Comparison of ENCODE assay signal across 10 mouse cellular contexts in genomic region chr9:58133893-58134884, GRCm38 (mm10). TPM values are rescaled to one million over a fixed set of nuclear protein-coding genes. Genes with fewer than 3 reads are reported as not detected.
DNase-seq lines count a peak whose midpoint lies in the region; ATAC-seq lines count a peak whose summit lies in the region.
"Had no signal": no experiment of that assay in that cellular context is flagged by ENCODE, and none has a peak within 500 bp of the region (broad histone marks: within the 10 kb centered on the region; RNA-seq: fewer than 3 reads in every experiment).

No protein-coding gene starts in this region.

- no peaks in the 10 kb centered on the region for H3K36me3 ChIP-seq in hindbrain, embryonic 10.5 days
- no peaks in the 10 kb centered on the region for H3K36me3 ChIP-seq in hindbrain, embryonic 14.5 days (replicated peaks; ENCODE audit: control insufficient read depth, insufficient read depth)
- no peaks in the 10 kb centered on the region for H3K36me3 ChIP-seq in embryonic facial prominence, embryonic 11.5 days (replicated peaks; ENCODE audit: control insufficient read depth, insufficient read depth, low read depth, low read length)
- no peaks in the 10 kb centered on the region for H3K36me3 ChIP-seq in neural tube, embryonic 13.5 days
- H3K36me3 ChIP-seq: liver, embryonic 12.5 days had no signal

- no peak for ATAC-seq in hindbrain, embryonic 14.5 days (ENCODE audit: low FRiP score)
- peak; percentile 55 for ATAC-seq in embryonic facial prominence, embryonic 11.5 days (replicated peaks; ENCODE audit: insufficient number of reproducible peaks, low FRiP score, low TSS enrichment, low read depth)
- peak; percentile 55 for ATAC-seq in neural tube, embryonic 13.5 days (ENCODE audit: low read depth)
- ATAC-seq: liver, embryonic 12.5 days had no signal

- peaks cover 92% of the 10 kb centered on the region for H3K4me1 ChIP-seq in hindbrain, embryonic 10.5 days (replicated peaks)
- H3K4me1 ChIP-seq in hindbrain, embryonic 14.5 days (replicated peaks; ENCODE audit: control insufficient read depth, insufficient read depth, low read length), result peaks cover 4% of the 10 kb centered on the region
- peaks cover 15% of the 10 kb centered on the region for H3K4me1 ChIP-seq in embryonic facial prominence, embryonic 11.5 days (ENCODE audit: control insufficient read depth, insufficient read depth, low read length)
- peaks cover 68% of the 10 kb centered on the region for H3K4me1 ChIP-seq in neural tube, embryonic 13.5 days (replicated peaks)
- H3K4me1 ChIP-seq: liver, embryonic 12.5 days had no signal

- H3K9ac ChIP-seq in hindbrain, embryonic 14.5 days, result no peak overlapping the region
- H3K9ac ChIP-seq in embryonic facial prominence, embryonic 11.5 days (replicated peaks; ENCODE audit: low read length), result peak overlapping the region; percentile 32
- H3K9ac ChIP-seq in neural tube, embryonic 13.5 days, result peak overlapping the region; percentile 46; the same call in 1 of the 2 replicates
- H3K9ac ChIP-seq: liver, embryonic 12.5 days had no signal

- H3K4me2 ChIP-seq in hindbrain, embryonic 14.5 days (replicated peaks), result no peak overlapping the region
- H3K4me2 ChIP-seq in embryonic facial prominence, embryonic 11.5 days (ENCODE audit: low read depth, low read length), result peak overlapping the region; percentile 30
- H3K4me2 ChIP-seq in neural tube, embryonic 13.5 days, result peak overlapping the region; percentile 38
- H3K4me2 ChIP-seq: liver, embryonic 12.5 days had no signal

- no peaks in the 10 kb centered on the region for H3K9me3 ChIP-seq in hindbrain, embryonic 10.5 days
- no peaks in the 10 kb centered on the region for H3K9me3 ChIP-seq in hindbrain, embryonic 14.5 days (ENCODE audit: control insufficient read depth, low read length)
- no peaks in the 10 kb centered on the region for H3K9me3 ChIP-seq in embryonic facial prominence, embryonic 11.5 days (replicated peaks; ENCODE audit: control insufficient read depth, low read length)
- H3K9me3 ChIP-seq in neural tube, embryonic 13.5 days, result no peaks in the 10 kb centered on the region
- H3K9me3 ChIP-seq: liver, embryonic 12.5 days had no signal

- 13% methylated on average over 17 of the region's 17 CpGs for WGBS in hindbrain, embryonic 10.5 days
- WGBS in hindbrain, embryonic 14.5 days, result 13% methylated on average over 17 of the region's 17 CpGs
- 16% methylated on average over 17 of the region's 17 CpGs for WGBS in embryonic facial prominence, embryonic 11.5 days
- WGBS in neural tube, embryonic 13.5 days, result 7% methylated on average over 14 of the region's 17 CpGs

- H3K27me3 ChIP-seq in hindbrain, embryonic 10.5 days (ENCODE audit: insufficient read depth, poor library complexity, severe bottlenecking), result peaks cover 86% of the 10 kb centered on the region
- H3K27me3 ChIP-seq in hindbrain, embryonic 14.5 days (ENCODE audit: control insufficient read depth, insufficient read depth, low read length), result peaks cover 19% of the 10 kb centered on the region
- no peaks in the 10 kb centered on the region for H3K27me3 ChIP-seq in embryonic facial prominence, embryonic 11.5 days (ENCODE audit: control insufficient read depth, insufficient read depth, low read length)
- H3K27me3 ChIP-seq in neural tube, embryonic 13.5 days, result peaks cover 60% of the 10 kb centered on the region

- H3K27ac ChIP-seq in hindbrain, embryonic 10.5 days, result peak overlapping the region; percentile 82
- H3K27ac ChIP-seq in hindbrain, embryonic 14.5 days, result no peak overlapping the region
- peak overlapping the region; percentile 86 for H3K27ac ChIP-seq in embryonic facial prominence, embryonic 11.5 days (replicated peaks; ENCODE audit: low read depth, low read length)
- H3K27ac ChIP-seq in neural tube, embryonic 13.5 days (replicated peaks), result peak overlapping the region; percentile 82
- H3K27ac ChIP-seq: liver, embryonic 12.5 days had no signal

- H3K4me3 ChIP-seq in hindbrain, embryonic 10.5 days, result peak overlapping the region; percentile 23
- H3K4me3 ChIP-seq in hindbrain, embryonic 14.5 days (replicated peaks; ENCODE audit: low read length), result no peak overlapping the region
- H3K4me3 ChIP-seq in embryonic facial prominence, embryonic 11.5 days (ENCODE audit: low read depth, low read length), result no peak overlapping the region
- H3K4me3 ChIP-seq in neural tube, embryonic 13.5 days, result no peak overlapping the region
- H3K4me3 ChIP-seq: liver, embryonic 12.5 days had no signal

- peak; percentile 49 for DNase-seq in hindbrain, embryonic 10.5 days (ENCODE audit: low spot score)
- no peak for DNase-seq in hindbrain, embryonic 14.5 days (ENCODE audit: low spot score)
- DNase-seq in embryonic facial prominence, embryonic 11.5 days (ENCODE audit: low spot score), result peak; percentile 79
- peak; percentile 43 for DNase-seq in induced T-regulatory cell, adult 2 months (ENCODE audit: low read depth)
- no peak for DNase-seq in frontal cortex, postnatal 10 days (ENCODE audit: low spot score in 2 of 2)
- DNase-seq in ovary, adult 18-20 months (ENCODE audit: low spot score), result no peak
- DNase-seq in cerebellum, adult 18-20 months, result no peak

RNA-seq across cellular contexts. Expression of gene Ccdc33, which starts 15.6 kb away (rescaled TPM):
- 0.90 and 0.99 TPM in 2 replicates for polyA plus RNA-seq in hindbrain, embryonic 10.5 days (2016; fragmentation: Nextera tagmentation; extraction: Ambion mirVana)
- 0.13 and 0.43 TPM in 2 replicates for polyA plus RNA-seq in hindbrain, embryonic 14.5 days (2014; fragmentation: Nextera tagmentation; extraction: Ambion mirVana)
- polyA plus RNA-seq in embryonic facial prominence, embryonic 11.5 days (2014; fragmentation: Nextera tagmentation; extraction: Ambion mirVana), result 0.54 and 0.77 TPM in 2 replicates
- 0.33 and 0.58 TPM in 2 replicates for polyA plus RNA-seq in neural tube, embryonic 13.5 days (2015; fragmentation: Nextera tagmentation; extraction: Ambion mirVana)
- polyA plus RNA-seq: heart, embryonic 14.5 days; liver, embryonic 12.5 days had no signal

Comparison
In these comparisons a context has a peak if more than half of its experiments do, and no peak if none do; other contexts are left out.
1. DNase-seq: peak in hindbrain, embryonic 10.5 days (single experiment), embryonic facial prominence, embryonic 11.5 days (single experiment) and induced T-regulatory cell, adult 2 months (single experiment); none in hindbrain, embryonic 14.5 days (single experiment), frontal cortex, postnatal 10 days (0 of 2), ovary, adult 18-20 months (single experiment) and cerebellum, adult 18-20 months (0 of 2).